Mouse (Mus musculus) embryonic stem cell, embryonic (primary cell): ENCODE results near the gene Evx1.

Experiments used
- CTCF ChIA-PET, 4 experiments: fragments of 300-600 bp in 2 of 4; fragments of 350-600 bp in 2 of 4; sonication (Branson Sonifier 250); formaldehyde crosslinking; loops; one replicate each; lab custom pipeline; 2022; ENCODE audit warnings: inconsistent platforms in 2 of 4; lab: Charles Lee
- POLR2A ChIA-PET, 4 experiments: fragments of 300-600 bp in 2 of 4; fragments of 350-600 bp in 2 of 4; sonication (Branson Sonifier 250); formaldehyde crosslinking; loops; one replicate each; lab custom pipeline; 2022; ENCODE audit warnings: antibody characterized with exemption in 4 of 4, inconsistent platforms in 1 of 4; lab: Charles Lee

Evx1 gene

GRCm38 (mm10) chr6:52275563-52276280 lies 37.6 kb upstream of the Evx1 start:
- POLR2A ChIA-PET, result interaction anchor here in 2 of 4 experiments (0.5 to 0.7 kb wide), 4 partner anchors 153 to 625 kb away, joined by 3 to 8 read pairs (median 5); no protein-coding TSS in a partner anchor
- CTCF ChIA-PET, result interaction anchor here in 1 of 4 experiments (0.7 kb wide), 1 partner anchor 37 kb away, joined by 3 read pairs; no protein-coding TSS in a partner anchor

GRCm38 (mm10) chr6:52276382-52276781 lies 36.9 kb upstream of the Evx1 start:
- ChIA-PET POLR2A (interaction anchor here in 1 of 4 experiments (1.7 kb wide), 1 partner anchor 17 kb away, joined by 4 read pairs; no protein-coding TSS in a partner anchor), CTCF (interaction anchor here in 1 of 4 experiments (0.7 kb wide), 1 partner anchor 36 kb away, joined by 3 read pairs; no protein-coding TSS in a partner anchor)

GRCm38 (mm10) chr6:52276920-52277319 lies 36.4 kb upstream of the Evx1 start:
- POLR2A ChIA-PET, result interaction anchor here in 1 of 4 experiments (1.7 kb wide), 1 partner anchor 16 kb away, joined by 4 read pairs; no protein-coding TSS in a partner anchor
- CTCF ChIA-PET, result interaction anchor here in 2 of 4 experiments (0.6 kb wide), 2 partner anchors 35 to 649 kb away, joined by 3 read pairs; no protein-coding TSS in a partner anchor

GRCm38 (mm10) chr6:52281084-52281483 lies 32.2 kb upstream of the Evx1 start:
- ChIA-PET POLR2A (interaction anchor here in 1 of 4 experiments (2.0 kb wide), 1 partner anchor 21 kb away, joined by 4 read pairs; the partner anchor contains the start of gene Hoxa13), CTCF (interaction anchor here in 1 of 4 experiments (0.9 to 1.2 kb wide), 2 partner anchors 24 to 689 kb away, joined by 3 read pairs; no protein-coding TSS in a partner anchor)

- POLR2A ChIA-PET, result no interaction called here
- CTCF ChIA-PET, result no interaction called here
Observed at GRCm38 (mm10) chr6:52283896-52284295, 29.4 kb upstream of the Evx1 start.

GRCm38 (mm10) chr6:52290186-52290585 lies 23.1 kb upstream of the Evx1 start:
- POLR2A ChIA-PET, result no interaction called here
- CTCF ChIA-PET, result interaction anchor here in 2 of 4 experiments (0.7 to 2.6 kb wide), 2 partner anchors 33 to 665 kb away, joined by 3 to 6 read pairs; no protein-coding TSS in a partner anchor

- CTCF ChIA-PET, result interaction anchor here in 1 of 4 experiments (0.9 to 2.6 kb wide), 3 partner anchors 15 to 34 kb away, joined by 3 to 6 read pairs (median 4); no protein-coding TSS in a partner anchor
- POLR2A ChIA-PET, result interaction anchor here in 1 of 4 experiments (0.7 to 1.1 kb wide), 2 partner anchors 12 to 391 kb away, joined by 3 to 4 read pairs; no protein-coding TSS in a partner anchor
Observed at GRCm38 (mm10) chr6:52291021-52291860, 22.1 kb upstream of the Evx1 start.

- ChIA-PET CTCF (interaction anchor here in 2 of 4 experiments (0.6 to 2.6 kb wide), 3 partner anchors 14 to 198 kb away, joined by 3 to 6 read pairs (median 3); no protein-coding TSS in a partner anchor), POLR2A (interaction anchor here in 2 of 4 experiments (1.1 to 1.2 kb wide), 3 partner anchors 11 to 30 kb away, joined by 3 to 8 read pairs (median 4); partner anchors contain the start of gene Evx1 (in 1 of the 2))
Observed at GRCm38 (mm10) chr6:52292328-52292727, 21.0 kb upstream of the Evx1 start.

- ChIA-PET POLR2A (interaction anchor here in 1 of 4 experiments (1.4 kb wide), 1 partner anchor 9 kb away, joined by 3 read pairs; no protein-coding TSS in a partner anchor), CTCF (no interaction called here)
Observed at GRCm38 (mm10) chr6:52294616-52295015, 18.7 kb upstream of the Evx1 start.

GRCm38 (mm10) chr6:52298511-52298910 lies 14.8 kb upstream of the Evx1 start:
- CTCF ChIA-PET, result interaction anchor here in 1 of 4 experiments (1.3 kb wide), 1 partner anchor 42 kb away, joined by 4 read pairs; no protein-coding TSS in a partner anchor
- POLR2A ChIA-PET, result no interaction called here

- ChIA-PET POLR2A (no interaction called here), CTCF (no interaction called here)
Observed at GRCm38 (mm10) chr6:52300806-52301205, 12.5 kb upstream of the Evx1 start.

- POLR2A ChIA-PET, result interaction anchor here in 1 of 4 experiments (0.7 to 1.1 kb wide), 3 partner anchors 8 to 35 kb away, joined by 3 to 4 read pairs (median 4); no protein-coding TSS in a partner anchor
- CTCF ChIA-PET, result interaction anchor here in 1 of 4 experiments (1.0 kb wide), 1 partner anchor 536 kb away, joined by 3 read pairs; no protein-coding TSS in a partner anchor
Observed at GRCm38 (mm10) chr6:52303426-52303825, 9.9 kb upstream of the Evx1 start.

- CTCF ChIA-PET, result interaction anchor here (0.6 to 1.6 kb wide), 13 partner anchors 11 to 532 kb away, joined by 3 to 4 read pairs (median 3); partner anchors contain the start of gene Hoxa10 (in 2 of the 4)
- POLR2A ChIA-PET, result interaction anchor here in 3 of 4 experiments (0.5 to 1.8 kb wide), 6 partner anchors 9 to 174 kb away, joined by 3 to 6 read pairs (median 3); partner anchors contain the start of gene Hoxa13 (in 1 of the 3)
Observed at GRCm38 (mm10) chr6:52305877-52306389, 7.4 kb upstream of the Evx1 start.

- ChIA-PET CTCF (interaction anchor here in 1 of 4 experiments (0.5 kb wide), 1 partner anchor 360 kb away, joined by 5 read pairs; no protein-coding TSS in a partner anchor), POLR2A (interaction anchor here in 1 of 4 experiments (0.6 kb wide), 1 partner anchor 527 kb away, joined by 3 read pairs; no protein-coding TSS in a partner anchor)
Observed at GRCm38 (mm10) chr6:52309766-52310165, 3.5 kb upstream of the Evx1 start.

GRCm38 (mm10) chr6:52310366-52310765 lies 2.9 kb upstream of the Evx1 start:
- POLR2A ChIA-PET, result no interaction called here
- CTCF ChIA-PET, result no interaction called here

GRCm38 (mm10) chr6:52311661-52312557 lies 1.4 kb upstream of the Evx1 start:
- POLR2A ChIA-PET, result interaction anchor here in 1 of 4 experiments (0.6 to 1.3 kb wide), 5 partner anchors 53 to 114 kb away, joined by 3 to 7 read pairs (median 4); no protein-coding TSS in a partner anchor
- CTCF ChIA-PET, result interaction anchor here in 1 of 4 experiments (0.7 kb wide), 1 partner anchor 35 kb away, joined by 3 read pairs; no protein-coding TSS in a partner anchor
